In the genomic region with DNA sequence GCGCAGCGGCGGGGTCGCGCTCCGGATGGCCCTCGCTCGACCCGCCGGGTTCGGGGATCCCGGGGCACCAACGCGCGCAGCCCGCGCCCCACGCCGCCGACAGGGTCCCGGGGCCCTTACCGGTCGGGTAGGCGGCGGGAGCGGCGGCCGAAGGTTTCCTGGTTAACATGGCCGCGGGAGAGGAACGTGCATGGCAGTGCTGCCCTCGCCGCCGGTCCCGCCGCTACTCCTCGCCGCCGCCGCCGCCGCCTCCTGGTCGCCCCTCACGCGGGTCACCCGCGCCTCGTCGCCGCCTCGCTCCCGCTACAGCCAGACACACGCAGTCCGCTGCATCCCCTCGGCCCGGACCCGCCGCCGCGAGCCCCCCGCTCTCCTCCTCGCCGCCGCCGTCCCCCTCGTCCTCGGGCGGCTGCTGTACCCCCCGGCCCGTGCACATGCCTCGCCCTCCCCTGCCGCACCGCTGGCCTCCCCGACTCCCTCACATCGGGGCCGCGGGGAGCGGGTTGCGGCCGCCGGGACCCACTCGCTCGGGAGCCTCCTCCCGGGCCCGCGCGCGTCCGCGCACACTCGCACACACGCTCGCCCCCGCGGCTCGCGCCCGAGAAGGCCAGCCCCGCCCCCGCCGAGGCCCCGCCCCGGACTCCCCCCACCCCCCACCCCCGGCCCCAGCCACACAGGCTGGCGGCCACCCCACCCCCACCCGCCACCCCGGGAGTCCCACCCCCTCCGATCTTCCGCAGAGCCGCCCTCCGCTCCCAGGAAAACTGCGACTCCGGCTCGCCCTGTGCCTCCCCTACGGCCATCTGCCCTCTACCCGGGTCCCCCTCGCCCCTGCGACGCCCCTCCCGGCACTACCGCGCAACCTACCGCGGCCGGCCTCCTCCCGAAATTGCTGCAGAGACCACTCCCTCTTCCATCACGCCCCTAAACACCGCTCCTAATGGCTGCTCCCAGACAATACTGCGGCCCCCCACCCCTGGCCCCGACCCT, we compare ENCODE assay signal across 8 mouse cellular contexts. TPM values are rescaled to one million over a fixed set of nuclear protein-coding genes. Genes with fewer than 3 reads are reported as not detected.
DNase-seq lines count a peak whose midpoint lies in the region; ATAC-seq and TF ChIP-seq lines count a peak whose summit lies in the region.

No protein-coding gene starts in this region.

- no peaks in the 10 kb centered on the region for H3K27me3 ChIP-seq in forebrain, embryonic 16.5 days (replicated peaks; ENCODE audit: control insufficient read depth, insufficient read depth, low read length)
- no peaks in the 10 kb centered on the region for H3K27me3 ChIP-seq in lung, embryonic 15.5 days

- peak overlapping the region; percentile 99 for H3K9ac ChIP-seq in forebrain, embryonic 16.5 days (replicated peaks; ENCODE audit: low read depth, low read length)
- H3K9ac ChIP-seq in lung, embryonic 15.5 days: peak overlapping the region; percentile 97

- no peak for TF ChIP-seq CTCF in olfactory bulb, adult 2 months (IDR thresholded peaks at IDR 0.05; ENCODE audit: insufficient read depth, low read depth, low read length)

- ATAC-seq in cerebellum, adult (ENCODE audit: insufficient number of reproducible peaks, low FRiP score, low TSS enrichment): peak; percentile 57
- peak; percentile 88 for ATAC-seq in forebrain, embryonic 16.5 days
- ATAC-seq in lung, embryonic 15.5 days (ENCODE audit: borderline replicate concordance, extremely low read depth, low FRiP score, low TSS enrichment): peak; percentile 90

- intact Hi-C loops in heart, postnatal 36 days (cut with DNase I): loop anchor here (2.0 to 5.0 kb wide), 7 partner anchors 57 to 373 kb away; a partner anchor contains a TSS

- peaks cover 40% of the 10 kb centered on the region for H3K4me1 ChIP-seq in forebrain, embryonic 16.5 days (replicated peaks; ENCODE audit: control insufficient read depth, insufficient read depth, low read length)
- peaks cover 30% of the 10 kb centered on the region for H3K4me1 ChIP-seq in lung, embryonic 15.5 days
- peaks cover 21% of the 10 kb centered on the region for H3K4me1 ChIP-seq in olfactory bulb, adult 2 months (ENCODE audit: control insufficient read depth, insufficient read depth, low read length)

- WGBS in forebrain, embryonic 16.5 days: under 1% methylated on average over 86 of the region's 130 CpGs
- WGBS in lung, embryonic 15.5 days: under 1% methylated on average over 102 of the region's 130 CpGs
- WGBS in olfactory bulb, adult 2 months: under 1% methylated on average over 102 of the region's 130 CpGs

- peak overlapping the region; percentile 95 for H3K27ac ChIP-seq in forebrain, embryonic 16.5 days (ENCODE audit: low read length)
- H3K27ac ChIP-seq in lung, embryonic 15.5 days: peak overlapping the region; percentile 96
- H3K27ac ChIP-seq in olfactory bulb, adult 2 months (ENCODE audit: insufficient read depth, low read depth, low read length): peak overlapping the region; percentile 32

- no peaks in the 10 kb centered on the region; the same call in 1 of the 2 replicates for H3K9me3 ChIP-seq in forebrain, embryonic 16.5 days (ENCODE audit: control insufficient read depth, low read length)
- no peaks in the 10 kb centered on the region for H3K9me3 ChIP-seq in lung, embryonic 15.5 days

- peak overlapping the region; percentile 94 for H3K4me3 ChIP-seq in forebrain, embryonic 16.5 days (replicated peaks; ENCODE audit: low read length)
- peak overlapping the region; percentile 95 for H3K4me3 ChIP-seq in lung, embryonic 15.5 days
- H3K4me3 ChIP-seq in olfactory bulb, adult 2 months (ENCODE audit: insufficient read depth, low read depth, low read length): peak overlapping the region; percentile 94

- peak overlapping the region; percentile 98 for H3K4me2 ChIP-seq in forebrain, embryonic 16.5 days (ENCODE audit: low read length)
- H3K4me2 ChIP-seq in lung, embryonic 15.5 days: peak overlapping the region; percentile 88

- peak; percentile 76 for DNase-seq in ES-CJ7 (ENCODE audit: low read depth, low spot score)
- peak; percentile 87 to 89 for DNase-seq in heart, postnatal 36 days
- DNase-seq in layer of hippocampus, adult 8-10 months (ENCODE audit: low spot score in 2 of 2): peak; percentile 41 to 65
- peak; percentile 72 to 80 for DNase-seq in thymus, adult 18-20 months

- H3K36me3 ChIP-seq in forebrain, embryonic 16.5 days (ENCODE audit: control insufficient read depth, insufficient read depth): peaks cover 3% of the 10 kb centered on the region
- H3K36me3 ChIP-seq in lung, embryonic 15.5 days: no peaks in the 10 kb centered on the region

- peak; percentile 75 for TF ChIP-seq POLR2A in olfactory bulb, adult 2 months (IDR thresholded peaks at IDR 0.05; ENCODE audit: insufficient read depth, low read depth, low read length)

RNA-seq across cellular contexts. Expression of a gene that starts 1.1 kb away (rescaled TPM):
- 16.4 and 17.6 TPM in 2 replicates for polyA plus RNA-seq in forebrain, embryonic 16.5 days (2015; fragmentation: Nextera tagmentation; extraction: Ambion mirVana)
- total RNA-seq in heart, postnatal 36 days (2021): 10 to 100 TPM; 36.4 to 40.3 TPM
- total RNA-seq in layer of hippocampus, adult 8-10 months (2022): 10 to 100 TPM; 43.8 to 52.1 (median 48.6) TPM
- 7.3 and 7.6 TPM in 2 replicates for polyA plus RNA-seq in lung, embryonic 15.5 days (2015; fragmentation: Nextera tagmentation; extraction: Ambion mirVana)
- polyA plus RNA-seq in olfactory bulb, adult 2 months (2012; ENCODE audit: insufficient read depth, insufficient read length, low replicate concordance, missing spikeins): not detected in 2 replicates

Comparison
In these comparisons a context has a peak if more than half of its experiments do, and no peak if none do; other contexts are left out.
1. Peak in every context shown above with its lines: DNase-seq, ATAC-seq, H3K4me3 ChIP-seq and H3K27ac ChIP-seq.
2. H3K27ac ChIP-seq: peak in every context shown above with its lines; median percentile 96 in lung, embryonic 15.5 days; 95 in forebrain, embryonic 16.5 days; 32 in olfactory bulb, adult 2 months.